Mouse (Mus musculus): ENCODE measurements around the gene Zfp473. TPM values are rescaled to one million over a fixed set of nuclear protein-coding genes. Genes with fewer than 3 reads are reported as not detected.
"Not testable (repeated sequence)": the region's sequence is repeated elsewhere in the genome, so short reads cannot be mapped to it uniquely, and the experiment has no call there.

The Zfp473 gene
- polyA plus RNA-seq, 1 experiment from 2014 or later, result 3.1 TPM

DNA sequence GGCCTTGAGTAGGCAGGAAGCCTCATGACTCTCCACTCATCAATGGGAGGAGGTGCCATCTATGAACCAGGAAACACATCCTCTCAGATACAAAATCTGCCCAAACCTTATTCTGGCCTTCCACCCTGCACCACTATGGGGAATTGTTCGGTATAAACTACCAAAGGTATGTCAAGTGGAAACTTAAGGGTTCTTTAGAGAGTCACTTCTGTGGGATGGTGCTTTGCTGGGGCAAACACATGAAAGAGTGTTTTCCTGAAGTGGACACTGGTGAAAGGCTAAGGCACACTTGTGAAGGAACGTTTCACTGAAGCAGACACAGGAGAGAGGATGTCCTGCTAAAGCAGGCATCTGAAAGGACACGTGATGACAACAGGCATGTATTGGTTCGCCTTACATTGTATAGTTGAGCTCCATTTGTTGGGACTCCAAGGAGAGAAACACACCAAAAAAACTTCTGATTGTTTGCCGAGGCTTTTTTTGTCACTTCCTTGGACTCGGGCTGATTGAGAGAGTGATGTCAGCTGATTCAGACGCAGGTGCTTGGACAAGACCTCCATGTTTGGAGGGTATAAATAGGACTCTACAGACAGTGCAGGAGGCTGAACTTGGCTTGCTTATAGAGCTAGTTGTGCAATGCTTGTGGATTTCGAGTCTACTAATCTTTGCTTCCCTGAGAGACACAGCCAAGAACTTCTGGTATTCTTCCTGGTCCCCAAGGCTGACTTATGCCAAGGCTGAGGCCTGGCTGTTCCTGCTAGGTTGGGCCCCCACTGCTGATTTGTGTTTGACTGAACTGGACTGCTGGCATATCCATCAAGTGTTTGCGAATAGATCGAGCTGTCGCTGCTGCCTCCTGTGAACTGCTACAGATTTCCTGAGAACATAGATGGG lies 22.5 kb downstream of the Zfp473 start:
- Histone ChIP-seq H3K4me1 (ENCODE audit: control insufficient read depth, insufficient read depth, low read length) (no peaks in the 10 kb centered on the region), H3K9ac (ENCODE audit: low read depth, low read length) (no peak overlapping the region), H3K9me3 (ENCODE audit: control insufficient read depth, low read length) (no peaks in the 10 kb centered on the region), H3K36me3 (ENCODE audit: control insufficient read depth, insufficient read depth, low read length) (peaks cover 4% of the 10 kb centered on the region; the same call in 1 of the 2 replicates), H3K27me3 (ENCODE audit: control insufficient read depth, insufficient read depth, low read length) (no peaks in the 10 kb centered on the region), H3K4me3 (ENCODE audit: low read length) (no peak overlapping the region), H3K4me2 (replicated peaks; ENCODE audit: low read depth, low read length) (no peak overlapping the region), H3K27ac (ENCODE audit: low read depth, low read length) (no peak overlapping the region)
- 88% methylated on average over 11 of the region's 11 CpGs for WGBS
- no peak for ATAC-seq (ENCODE audit: low FRiP score, low TSS enrichment)

GRCm38 (mm10) chr7:44727151-44727550 lies 23.7 kb downstream of the Zfp473 start:
- Histone ChIP-seq H3K4me2 (replicated peaks; ENCODE audit: low read depth, low read length) (no peak overlapping the region), H3K36me3 (ENCODE audit: control insufficient read depth, insufficient read depth, low read length) (peaks cover 3% of the 10 kb centered on the region; the same call in 1 of the 2 replicates), H3K9me3 (ENCODE audit: control insufficient read depth, low read length) (no peaks in the 10 kb centered on the region), H3K4me3 (ENCODE audit: low read length) (no peak overlapping the region), H3K9ac (ENCODE audit: low read depth, low read length) (no peak overlapping the region), H3K27me3 (ENCODE audit: control insufficient read depth, insufficient read depth, low read length) (no peaks in the 10 kb centered on the region), H3K27ac (ENCODE audit: low read depth, low read length) (no peak overlapping the region), H3K4me1 (ENCODE audit: control insufficient read depth, insufficient read depth, low read length) (no peaks in the 10 kb centered on the region)
- 69% methylated on average over 5 of the region's 5 CpGs for WGBS
- no peak for ATAC-seq (ENCODE audit: low FRiP score, low TSS enrichment)

DNA sequence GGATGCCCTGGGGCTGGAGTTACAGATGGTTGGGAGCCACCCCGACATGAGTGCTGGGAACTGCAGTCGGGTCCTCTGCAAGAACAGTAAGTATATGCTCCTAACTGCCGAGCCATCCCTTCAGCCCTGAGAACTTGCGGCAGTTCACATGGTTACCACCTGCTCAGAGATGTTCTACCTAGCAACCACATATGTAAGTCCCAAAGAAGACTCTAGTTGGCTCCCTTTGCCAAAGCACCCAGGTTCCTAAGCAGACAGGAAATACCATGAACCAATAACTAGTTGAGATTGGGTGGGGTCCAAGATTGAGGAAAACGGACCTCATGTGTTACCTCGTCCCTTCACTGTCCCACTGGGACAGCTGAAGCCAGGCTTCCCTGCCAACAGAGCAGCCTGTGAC lies 24.5 kb downstream of the Zfp473 start:
- Histone ChIP-seq H3K36me3 (ENCODE audit: control insufficient read depth, insufficient read depth, low read length) (no peaks in the 10 kb centered on the region), H3K27me3 (ENCODE audit: control insufficient read depth, insufficient read depth, low read length) (no peaks in the 10 kb centered on the region), H3K9ac (ENCODE audit: low read depth, low read length) (no peak overlapping the region), H3K4me2 (replicated peaks; ENCODE audit: low read depth, low read length) (no peak overlapping the region), H3K4me3 (ENCODE audit: low read length) (no peak overlapping the region), H3K27ac (ENCODE audit: low read depth, low read length) (no peak overlapping the region), H3K4me1 (ENCODE audit: control insufficient read depth, insufficient read depth, low read length) (no peaks in the 10 kb centered on the region), H3K9me3 (ENCODE audit: control insufficient read depth, low read length) (no peaks in the 10 kb centered on the region)
- no peak for ATAC-seq (ENCODE audit: low FRiP score, low TSS enrichment)
- 75% methylated on average over 6 of the region's 6 CpGs for WGBS

DNA sequence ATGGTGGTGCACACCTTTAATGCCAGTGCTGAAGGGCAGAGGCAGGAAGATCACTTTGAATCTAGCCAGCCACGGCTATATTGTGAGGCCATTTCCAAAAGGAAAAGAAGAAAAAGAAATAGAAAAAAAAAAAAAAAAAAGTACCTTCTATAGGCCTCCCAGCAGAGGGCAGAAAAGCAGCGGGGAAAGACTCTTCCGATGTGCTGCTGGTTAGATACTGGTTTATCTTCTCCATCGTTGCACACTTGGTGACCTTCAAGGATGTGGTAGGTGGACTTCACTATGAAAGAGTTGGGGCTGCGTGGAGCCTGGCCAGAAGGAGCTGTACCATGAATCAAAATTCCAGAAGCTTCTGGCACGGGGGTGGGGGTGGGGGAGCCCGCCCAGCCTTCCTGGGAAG lies 26.5 kb downstream of the Zfp473 start:
- H3K4me2 ChIP-seq (replicated peaks; ENCODE audit: low read depth, low read length), result no peak overlapping the region
- no peaks in the 10 kb centered on the region for H3K27me3 ChIP-seq (ENCODE audit: control insufficient read depth, insufficient read depth, low read length)
- no peak overlapping the region for H3K9ac ChIP-seq (ENCODE audit: low read depth, low read length)
- ATAC-seq (ENCODE audit: low FRiP score, low TSS enrichment), result no peak
- no peak overlapping the region for H3K4me3 ChIP-seq (ENCODE audit: low read length)
- no peaks in the 10 kb centered on the region for H3K4me1 ChIP-seq (ENCODE audit: control insufficient read depth, insufficient read depth, low read length)
- H3K9me3 ChIP-seq (ENCODE audit: control insufficient read depth, low read length), result no peaks in the 10 kb centered on the region
- WGBS, result 11% methylated on average over 7 of the region's 7 CpGs
- H3K36me3 ChIP-seq (ENCODE audit: control insufficient read depth, insufficient read depth, low read length), result no peaks in the 10 kb centered on the region
- no peak overlapping the region for H3K27ac ChIP-seq (ENCODE audit: low read depth, low read length)

DNA sequence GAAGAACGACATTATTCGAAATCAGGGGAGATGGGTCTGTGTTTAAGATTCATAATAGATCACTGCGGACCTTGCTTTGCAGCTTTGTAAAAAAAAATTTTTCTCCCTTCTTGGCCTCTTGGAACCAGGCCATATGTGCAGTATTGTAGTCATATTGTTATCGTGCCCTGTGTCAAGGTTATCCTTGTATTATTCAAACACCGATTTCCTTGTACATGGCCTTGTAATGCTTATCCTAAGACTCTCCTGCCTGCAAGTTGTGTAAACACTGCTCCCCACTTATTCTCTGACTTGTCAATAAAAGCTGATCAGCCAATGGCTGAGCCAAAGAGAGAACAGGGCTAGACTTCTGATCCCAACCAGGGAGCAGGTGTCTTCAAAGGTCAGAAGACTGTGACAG lies 28.8 kb downstream of the Zfp473 start:
- H3K4me1 ChIP-seq (ENCODE audit: control insufficient read depth, insufficient read depth, low read length), result no peaks in the 10 kb centered on the region
- H3K36me3 ChIP-seq (ENCODE audit: control insufficient read depth, insufficient read depth, low read length), result no peaks in the 10 kb centered on the region
- no peak overlapping the region for H3K9ac ChIP-seq (ENCODE audit: low read depth, low read length)
- H3K4me3 ChIP-seq (ENCODE audit: low read length), result no peak overlapping the region
- H3K27me3 ChIP-seq (ENCODE audit: control insufficient read depth, insufficient read depth, low read length), result no peaks in the 10 kb centered on the region
- no peak for ATAC-seq (ENCODE audit: low FRiP score, low TSS enrichment)
- no peak overlapping the region for H3K4me2 ChIP-seq (replicated peaks; ENCODE audit: low read depth, low read length)
- 85% methylated on average over 5 of the region's 5 CpGs for WGBS
- H3K27ac ChIP-seq (ENCODE audit: low read depth, low read length), result no peak overlapping the region
- H3K9me3 ChIP-seq (ENCODE audit: control insufficient read depth, low read length), result no peaks in the 10 kb centered on the region

GRCm38 (mm10) chr7:44709881-44710280 lies 41.0 kb downstream of the Zfp473 start:
- WGBS, result 86% methylated on average over 5 of the region's 5 CpGs
- ATAC-seq (ENCODE audit: low FRiP score, low TSS enrichment), result no peak
- Histone ChIP-seq H3K4me3 (ENCODE audit: low read length) (no peak overlapping the region), H3K9me3 (ENCODE audit: control insufficient read depth, low read length) (0 out of 2 replicates have a peak, but pooled peaks cover 2% of the 10 kb centered on the region), H3K9ac (ENCODE audit: low read depth, low read length) (no peak overlapping the region), H3K4me2 (replicated peaks; ENCODE audit: low read depth, low read length) (no peak overlapping the region), H3K27me3 (ENCODE audit: control insufficient read depth, insufficient read depth, low read length) (no peaks in the 10 kb centered on the region), H3K4me1 (ENCODE audit: control insufficient read depth, insufficient read depth, low read length) (no peaks in the 10 kb centered on the region), H3K27ac (ENCODE audit: low read depth, low read length) (no peak overlapping the region), H3K36me3 (ENCODE audit: control insufficient read depth, insufficient read depth, low read length) (no peaks in the 10 kb centered on the region)

GRCm38 (mm10) chr7:44708574-44708973 lies 42.3 kb downstream of the Zfp473 start, which contains the start of gene Izumo2:
Gene Izumo2 (plus strand): TSS chr7:44708742.
- Histone ChIP-seq H3K36me3 (ENCODE audit: control insufficient read depth, insufficient read depth, low read length) (no peaks in the 10 kb centered on the region), H3K9ac (ENCODE audit: low read depth, low read length) (no peak within 1 kb of the TSS), H3K27me3 (ENCODE audit: control insufficient read depth, insufficient read depth, low read length) (no peaks in the 10 kb centered on the region), H3K4me3 (ENCODE audit: low read length) (no peak within 1 kb of the TSS), H3K9me3 (ENCODE audit: control insufficient read depth, low read length) (0 out of 2 replicates have a peak, but pooled peaks cover 2% of the 10 kb centered on the region), H3K27ac (ENCODE audit: low read depth, low read length) (no peak within 1 kb of the TSS), H3K4me2 (replicated peaks; ENCODE audit: low read depth, low read length) (no peak within 1 kb of the TSS), H3K4me1 (ENCODE audit: control insufficient read depth, insufficient read depth, low read length) (no peaks in the 10 kb centered on the region)
- 76% methylated on average over 14 of the region's 14 CpGs for WGBS
- no peak for ATAC-seq (ENCODE audit: low FRiP score, low TSS enrichment)

- H3K4me2 ChIP-seq (replicated peaks; ENCODE audit: low read depth, low read length); H3K36me3 ChIP-seq (ENCODE audit: control insufficient read depth, insufficient read depth, low read length); H3K4me1 ChIP-seq (ENCODE audit: control insufficient read depth, insufficient read depth, low read length); H3K27me3 ChIP-seq (ENCODE audit: control insufficient read depth, insufficient read depth, low read length); H3K4me3 ChIP-seq (ENCODE audit: low read length); H3K27ac ChIP-seq (ENCODE audit: low read depth, low read length); H3K9me3 ChIP-seq (ENCODE audit: control insufficient read depth, low read length); H3K9ac ChIP-seq (ENCODE audit: low read depth, low read length); ATAC-seq (ENCODE audit: low FRiP score, low TSS enrichment): not testable (repeated sequence)
- 83% methylated on average over 6 of the region's 6 CpGs for WGBS
Measured at GRCm38 (mm10) chr7:44708093-44708492, 42.8 kb downstream of the Zfp473 start.

DNA sequence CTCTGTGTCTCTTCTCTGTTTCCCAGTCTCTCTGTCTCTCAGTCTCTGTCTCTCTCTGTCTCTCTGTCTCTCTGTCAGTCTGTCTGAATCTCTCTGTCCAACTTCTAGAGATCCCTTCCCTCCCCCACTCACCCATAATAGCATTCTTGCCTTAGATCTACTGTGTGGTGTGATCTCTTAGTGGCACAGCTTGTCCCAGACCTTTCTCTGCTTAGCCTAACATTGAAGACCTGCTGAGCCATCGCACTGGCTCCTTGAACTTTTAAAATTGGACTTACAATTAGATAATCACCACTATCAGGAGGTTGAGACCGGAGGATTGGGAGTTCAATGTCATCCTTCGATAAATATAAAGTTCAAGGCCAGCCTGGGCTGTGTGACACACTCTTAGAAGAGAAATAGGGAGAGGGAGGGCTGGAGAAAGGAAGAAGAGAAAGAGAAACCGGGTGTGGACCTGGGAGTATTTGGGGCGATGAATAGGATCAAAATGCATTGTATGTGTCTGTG lies 43.6 kb downstream of the Zfp473 start:
- Histone ChIP-seq H3K36me3 (ENCODE audit: control insufficient read depth, insufficient read depth, low read length) (no peaks in the 10 kb centered on the region), H3K27ac (ENCODE audit: low read depth, low read length) (no peak overlapping the region), H3K9ac (ENCODE audit: low read depth, low read length) (no peak overlapping the region), H3K4me3 (ENCODE audit: low read length) (no peak overlapping the region), H3K27me3 (ENCODE audit: control insufficient read depth, insufficient read depth, low read length) (no peaks in the 10 kb centered on the region), H3K4me2 (replicated peaks; ENCODE audit: low read depth, low read length) (no peak overlapping the region), H3K9me3 (ENCODE audit: control insufficient read depth, low read length) (0 out of 2 replicates have a peak, but pooled peaks cover 2% of the 10 kb centered on the region), H3K4me1 (ENCODE audit: control insufficient read depth, insufficient read depth, low read length) (no peaks in the 10 kb centered on the region)
- WGBS, result 92% methylated on average over 5 of the region's 5 CpGs
- ATAC-seq (ENCODE audit: low FRiP score, low TSS enrichment), result no peak

Data from kidney, embryonic 14.5 days (tissue).